Mouse (Mus musculus) heart, embryonic 11.5 days (tissue): ENCODE data around the gene Ankmy1. TPM values are rescaled to one million over a fixed set of nuclear protein-coding genes. Genes with fewer than 3 reads are reported as not detected.
A peak's percentile ranks its signal among the peaks of the same experiment; 100 is the strongest.

Experiments
- ATAC-seq: fragments of 200-750 bp; cut with Nextera tagmentation; replicated peaks from 2 replicates; pipeline ENCODE4 v1.8.0; 2017; ENCODE audit warnings: moderate library complexity; ENCODE audit not compliant: insufficient number of reproducible peaks, low FRiP score, low TSS enrichment
- H3K27ac ChIP-seq: fragments of 300-500 bp; sonication (generic); 2 replicates; pipeline ENCODE4 v1.5.1; 2014; ENCODE audit warnings: mild to moderate bottlenecking, low read depth, low read length
- H3K27me3 ChIP-seq: fragments of 300-500 bp; sonication (generic); 2 replicates; pipeline ENCODE4 v1.6.1; 2014; ENCODE audit warnings: mild to moderate bottlenecking, low read length, mixed read lengths; ENCODE audit not compliant: control insufficient read depth, insufficient read depth
- H3K36me3 ChIP-seq: fragments of 300-500 bp; sonication (generic); 2 replicates; pipeline ENCODE4 v1.6.1; 2014; ENCODE audit warnings: mild to moderate bottlenecking, low read length, moderate library complexity, mixed read lengths; ENCODE audit not compliant: control insufficient read depth, insufficient read depth
- H3K4me1 ChIP-seq: fragments of 300-500 bp; sonication (generic); 2 replicates; pipeline ENCODE4 v1.6.1; 2014; ENCODE audit warnings: low read length; ENCODE audit not compliant: control insufficient read depth, insufficient read depth
- H3K4me2 ChIP-seq: fragments of 300-500 bp; sonication (generic); 2 replicates; pipeline ENCODE4 v1.6.1; 2014; ENCODE audit warnings: mild to moderate bottlenecking, moderate library complexity
- H3K4me3 ChIP-seq: fragments of 300-500 bp; sonication (generic); 2 replicates; pipeline ENCODE4 v1.5.1; 2014; ENCODE audit warnings: low read depth, low read length
- H3K9ac ChIP-seq: fragments of 300-500 bp; sonication (generic); 2 replicates; pipeline ENCODE4 v1.6.1; 2014; ENCODE audit warnings: mild to moderate bottlenecking, low read depth, low read length, moderate library complexity
- H3K9me3 ChIP-seq: fragments of 300-500 bp; sonication (generic); replicated peaks from 2 replicates; pipeline ENCODE4 v1.6.1; 2016; ENCODE audit warnings: low read length; ENCODE audit not compliant: control insufficient read depth
- WGBS: fragments of 180-500 bp; shearing (Covaris S2); extraction: QIAGEN DNeasy Blood & Tissue Kit; methylation state at CpG from one replicate; pipeline ENCODE4 v1.1.7; 2014; ENCODE audit not compliant: insufficient replicate concordance; 5-methylcytosine and 5-hydroxymethylcytosine counted together
- polyA plus RNA-seq: library from polyadenylated mRNA; unstranded; fragments of >200 nt; fragmentation: Nextera tagmentation; extraction: Ambion mirVana; gene quantifications from 2 replicates; pipeline ENCODE4 v1.2.1, GENCODE M21; 2014

Gene Ankmy1
- polyA plus RNA-seq: 0.34 and 0.70 TPM in 2 replicates

GRCm38 (mm10) chr1:92902786-92903185, at the start of gene Ankmy1:
Gene Ankmy1 (minus strand): TSS chr1:92902906.
- Histone ChIP-seq H3K27me3 (peaks cover 8% of the 10 kb centered on the region), H3K4me2 (peak within 1 kb of the TSS; percentile 31), H3K27ac (no peak within 1 kb of the TSS), H3K4me1 (peaks cover 8% of the 10 kb centered on the region), H3K4me3 (peak within 1 kb of the TSS; percentile 23), H3K9me3 (no peaks in the 10 kb centered on the region), H3K36me3 (no peaks in the 10 kb centered on the region), H3K9ac (0 out of 2 replicates have a peak within 1 kb of the TSS, but pooled peaks have one; percentile 10)
- no peak for ATAC-seq
- 1% methylated on average over 15 of the region's 15 CpGs for WGBS

DNA sequence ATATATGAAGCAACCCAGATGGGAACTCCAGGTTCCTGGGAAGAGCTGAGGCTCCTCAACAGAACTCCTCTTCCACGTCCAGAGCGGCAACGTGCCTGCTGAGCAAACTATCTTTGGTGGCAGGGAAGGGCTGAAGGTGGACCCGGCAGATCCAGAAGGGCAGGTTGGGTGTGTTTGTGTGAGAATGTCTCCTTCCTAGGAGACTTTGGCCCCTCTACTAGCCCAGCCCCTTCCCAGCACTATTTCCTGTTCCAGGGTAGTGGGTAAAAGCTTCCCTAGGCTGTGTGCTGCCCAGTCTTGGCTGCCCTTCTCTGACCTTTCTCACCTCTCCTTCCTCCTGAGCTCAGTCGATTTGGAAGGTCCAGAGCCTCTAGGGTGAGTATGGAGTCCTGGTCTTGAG, 47.9 kb upstream of the Ankmy1 start, which contains the start of gene Gpr35:
Gene Gpr35 (plus strand): TSS at position 259 of the 400 bp plus-strand sequence.
- H3K4me3 ChIP-seq: no peak within 1 kb of the TSS
- no peak within 1 kb of the TSS for H3K4me2 ChIP-seq
- no peaks in the 10 kb centered on the region for H3K27me3 ChIP-seq
- H3K9ac ChIP-seq: no peak within 1 kb of the TSS
- ATAC-seq: no peak
- no peaks in the 10 kb centered on the region for H3K9me3 ChIP-seq
- no peaks in the 10 kb centered on the region for H3K4me1 ChIP-seq
- no peak within 1 kb of the TSS for H3K27ac ChIP-seq
- H3K36me3 ChIP-seq: peaks cover 6% of the 10 kb centered on the region; the same call in 1 of the 2 replicates
- WGBS: 58% methylated on average over 5 of the region's 5 CpGs

- H3K36me3 ChIP-seq: peaks cover 12% of the 10 kb centered on the region; the same call in 1 of the 2 replicates
- no peaks in the 10 kb centered on the region for H3K4me1 ChIP-seq
- no peak overlapping the region for H3K9ac ChIP-seq
- no peak overlapping the region for H3K27ac ChIP-seq
- H3K27me3 ChIP-seq: no peaks in the 10 kb centered on the region
- 59% methylated on average over 6 of the region's 6 CpGs for WGBS
- no peak overlapping the region for H3K4me2 ChIP-seq
- ATAC-seq: no peak
- H3K9me3 ChIP-seq: no peaks in the 10 kb centered on the region
- no peak overlapping the region for H3K4me3 ChIP-seq
Measured at GRCm38 (mm10) chr1:92949426-92949825, 46.7 kb upstream of the Ankmy1 start.

- Histone ChIP-seq H3K4me1 (no peaks in the 10 kb centered on the region), H3K36me3 (peaks cover 15% of the 10 kb centered on the region; the same call in 1 of the 2 replicates), H3K27ac (no peak overlapping the region), H3K4me3 (no peak overlapping the region), H3K4me2 (no peak overlapping the region), H3K9me3 (no peaks in the 10 kb centered on the region), H3K27me3 (no peaks in the 10 kb centered on the region), H3K9ac (no peak overlapping the region)
- 98% methylated on average over 3 of the region's 3 CpGs for WGBS
- ATAC-seq: no peak
Measured at GRCm38 (mm10) chr1:92947966-92948365, 45.3 kb upstream of the Ankmy1 start.

- Histone ChIP-seq H3K9ac (no peak overlapping the region), H3K4me1 (no peaks in the 10 kb centered on the region), H3K4me2 (no peak overlapping the region), H3K36me3 (peaks cover 27% of the 10 kb centered on the region), H3K27ac (no peak overlapping the region), H3K9me3 (no peaks in the 10 kb centered on the region), H3K4me3 (no peak overlapping the region), H3K27me3 (no peaks in the 10 kb centered on the region)
- WGBS: 88% methylated on average over 19 of the region's 19 CpGs
- ATAC-seq: no peak
Measured at GRCm38 (mm10) chr1:92943219-92943989, 40.7 kb upstream of the Ankmy1 start.

- no peak for ATAC-seq
- H3K4me1 ChIP-seq: peaks cover 11% of the 10 kb centered on the region
- H3K9me3 ChIP-seq: no peaks in the 10 kb centered on the region
- H3K36me3 ChIP-seq: peaks cover 17% of the 10 kb centered on the region
- H3K27ac ChIP-seq: no peak overlapping the region
- H3K9ac ChIP-seq: no peak overlapping the region
- 90% methylated on average over 4 of the region's 4 CpGs for WGBS
- no peak overlapping the region for H3K4me3 ChIP-seq
- H3K27me3 ChIP-seq: no peaks in the 10 kb centered on the region
- no peak overlapping the region for H3K4me2 ChIP-seq
Measured at GRCm38 (mm10) chr1:92939746-92940145, 37.0 kb upstream of the Ankmy1 start.

DNA sequence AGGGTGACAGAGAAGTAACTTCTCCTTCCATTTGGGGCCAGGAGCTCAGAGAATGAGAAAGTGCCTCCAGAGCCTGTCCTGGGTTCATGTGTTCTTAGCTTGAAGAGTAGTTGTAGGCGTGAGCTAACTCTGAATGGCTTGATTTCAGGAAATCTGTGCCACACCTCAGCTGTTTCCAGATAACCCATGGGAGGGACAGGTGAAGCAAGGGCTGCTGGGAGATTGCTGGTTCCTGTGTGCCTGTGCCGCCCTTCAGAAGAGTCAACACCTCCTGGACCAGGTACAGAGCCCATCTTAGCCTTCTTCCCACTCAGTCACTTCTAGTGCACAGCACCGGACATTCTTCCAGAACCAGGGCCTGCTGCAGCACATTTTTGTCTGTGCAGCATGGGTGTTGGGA, 35.1 kb upstream of the Ankmy1 start:
- Histone ChIP-seq H3K9me3 (no peaks in the 10 kb centered on the region; the same call in 1 of the 2 replicates), H3K4me3 (no peak overlapping the region), H3K27me3 (no peaks in the 10 kb centered on the region), H3K4me2 (no peak overlapping the region), H3K36me3 (peaks cover 11% of the 10 kb centered on the region), H3K4me1 (peaks cover 11% of the 10 kb centered on the region), H3K27ac (no peak overlapping the region), H3K9ac (no peak overlapping the region)
- WGBS: 84% methylated on average over 3 of the region's 3 CpGs
- ATAC-seq: no peak

DNA sequence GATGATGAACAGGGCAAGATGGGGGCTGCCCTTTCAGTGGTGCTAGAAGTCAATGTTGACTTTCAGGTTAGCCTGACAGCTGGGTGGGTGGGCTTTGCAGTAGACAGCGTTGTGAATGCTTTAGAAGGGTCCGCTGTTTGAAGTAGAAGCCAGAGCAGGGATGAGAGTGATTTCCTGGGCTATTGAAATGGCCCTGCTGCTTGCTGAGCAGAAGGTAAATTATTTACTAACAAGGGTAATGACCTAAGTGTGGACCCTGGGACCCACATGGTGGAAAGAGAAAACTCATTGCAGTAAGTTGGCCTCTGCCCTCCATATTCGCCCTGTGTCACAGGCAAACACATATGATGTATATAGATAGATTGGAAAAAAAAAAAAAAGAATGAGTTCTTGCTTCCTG, 33.8 kb upstream of the Ankmy1 start:
- Histone ChIP-seq H3K9ac (no peak overlapping the region), H3K4me3 (no peak overlapping the region), H3K36me3 (peaks cover 11% of the 10 kb centered on the region), H3K27ac (no peak overlapping the region), H3K27me3 (no peaks in the 10 kb centered on the region), H3K4me2 (no peak overlapping the region), H3K4me1 (peaks cover 11% of the 10 kb centered on the region), H3K9me3 (no peaks in the 10 kb centered on the region; the same call in 1 of the 2 replicates)
- WGBS: 79% methylated on average over 3 of the region's 3 CpGs
- no peak for ATAC-seq

DNA sequence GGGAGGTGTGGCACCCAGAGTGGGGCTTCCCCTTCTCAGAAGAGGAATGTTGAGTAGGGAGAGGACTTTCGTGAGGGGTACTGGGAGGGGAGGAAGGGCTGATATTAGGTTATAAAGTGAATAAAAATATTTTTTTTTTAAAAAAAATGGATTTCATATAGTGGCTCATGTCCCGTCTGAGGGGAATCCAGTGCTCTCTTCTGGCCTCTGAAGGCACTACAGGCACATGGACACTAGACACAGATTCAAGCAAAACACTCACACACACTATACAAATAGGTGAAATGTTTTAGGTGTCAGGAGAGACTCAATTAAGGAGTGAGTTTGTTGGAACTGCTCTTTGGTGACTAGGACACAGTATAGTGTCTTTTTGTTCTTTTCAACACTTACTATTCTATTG, 33.3 kb upstream of the Ankmy1 start:
- Histone ChIP-seq H3K9me3 (no peaks in the 10 kb centered on the region; the same call in 1 of the 2 replicates), H3K27ac (no peak overlapping the region), H3K4me1 (peaks cover 11% of the 10 kb centered on the region), H3K4me2 (no peak overlapping the region), H3K36me3 (peaks cover 11% of the 10 kb centered on the region), H3K9ac (no peak overlapping the region), H3K27me3 (no peaks in the 10 kb centered on the region), H3K4me3 (no peak overlapping the region)
- no peak for ATAC-seq
- 59% methylated on average over 2 of the region's 2 CpGs for whole genome bisulfite sequencing
